Mouse (Mus musculus): ENCODE measurements around the gene Ripply3.

The Ripply3 gene

GRCm38 (mm10) chr16:94360578-94361350 lies 32.5 kb downstream of the Ripply3 start:
- no peak for DNase-seq

DNA sequence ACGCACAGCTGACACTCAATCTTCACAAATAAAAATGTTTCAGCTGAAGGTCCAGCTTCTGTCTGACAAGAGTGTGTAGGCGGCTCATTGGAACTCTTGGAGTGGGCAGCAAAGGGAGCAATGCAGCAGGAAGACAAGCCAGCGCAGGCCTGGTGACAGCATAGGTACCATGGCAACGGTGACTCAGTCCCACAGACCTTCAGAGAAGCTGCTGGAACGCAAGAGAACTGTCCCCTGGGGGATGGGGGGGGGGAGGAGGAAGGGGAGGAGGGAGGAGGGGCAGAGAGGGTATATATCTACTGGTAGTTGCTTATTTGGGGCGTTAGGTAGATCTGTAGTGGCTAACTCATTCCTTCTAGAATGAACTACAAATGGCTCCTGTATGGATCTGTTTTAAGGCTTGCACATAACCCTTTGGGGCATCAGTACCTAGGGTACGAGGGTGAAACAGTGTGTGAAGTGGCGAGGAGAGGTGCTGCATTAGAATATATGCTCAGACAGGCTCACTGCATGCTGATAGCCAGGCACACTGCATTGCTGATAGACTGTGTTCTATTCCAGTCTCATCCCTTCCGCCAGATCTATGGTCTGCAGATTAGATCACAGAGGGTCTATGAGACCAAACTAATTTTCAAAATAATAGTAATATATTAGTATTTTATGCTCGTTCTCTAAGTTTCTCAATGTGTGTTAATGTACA lies 34.1 kb downstream of the Ripply3 start:
- peak; percentile 53 for DNase-seq

DNA sequence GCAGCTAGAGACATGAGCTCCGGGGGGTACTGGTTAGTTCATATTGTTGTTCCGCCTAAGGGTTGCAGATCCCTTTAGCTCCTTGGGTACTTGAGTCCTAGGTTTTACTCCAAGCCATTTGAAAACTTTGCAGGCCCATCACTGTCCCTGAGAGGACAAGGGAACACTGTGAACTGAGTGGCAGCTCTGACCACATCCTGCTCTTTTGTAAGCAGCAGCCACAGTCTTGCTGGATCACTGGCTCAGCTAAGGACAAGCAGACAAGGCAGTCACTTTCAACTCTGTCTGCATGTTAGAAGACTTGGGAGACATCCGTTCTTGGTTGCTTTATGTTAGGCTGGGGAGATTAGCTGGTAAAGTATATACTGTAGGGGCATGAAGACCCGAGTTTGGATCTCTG lies 35.6 kb downstream of the Ripply3 start:
- no peak for DNase-seq

- DNase-seq: no peak
Measured at GRCm38 (mm10) chr16:94365435-94365834, 37.2 kb downstream of the Ripply3 start.

- DNase-seq: peak; percentile 41
Measured at GRCm38 (mm10) chr16:94369596-94370172, 41.5 kb downstream of the Ripply3 start.

- peak; percentile 98 for DNase-seq
Measured at GRCm38 (mm10) chr16:94370173-94370914, 42.1 kb downstream of the Ripply3 start, which contains the start of gene Ttc3. Ttc3 (plus strand) TSS chr16:94370618.

DNA sequence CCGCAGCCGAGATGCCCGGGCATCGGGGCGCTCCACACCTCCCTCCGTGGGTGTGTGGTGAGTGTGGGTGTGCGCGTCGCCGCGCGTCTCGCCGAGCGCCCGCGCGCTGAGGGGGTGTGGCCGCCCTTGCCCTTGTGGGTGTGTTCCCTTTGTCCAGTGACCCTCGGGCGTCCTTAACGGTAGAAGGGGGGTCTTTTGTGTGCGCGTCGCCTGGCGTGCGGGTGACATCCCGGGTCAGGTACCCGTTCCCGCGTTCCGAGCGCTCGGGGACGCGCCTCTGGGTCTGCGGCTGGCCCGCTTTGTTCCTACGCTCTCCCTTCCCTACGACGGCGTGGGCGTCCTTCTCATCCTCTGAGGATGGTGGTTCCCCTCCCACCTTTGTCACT lies 42.7 kb downstream of the Ripply3 start:
- DNase-seq: peak; percentile 87

DNA sequence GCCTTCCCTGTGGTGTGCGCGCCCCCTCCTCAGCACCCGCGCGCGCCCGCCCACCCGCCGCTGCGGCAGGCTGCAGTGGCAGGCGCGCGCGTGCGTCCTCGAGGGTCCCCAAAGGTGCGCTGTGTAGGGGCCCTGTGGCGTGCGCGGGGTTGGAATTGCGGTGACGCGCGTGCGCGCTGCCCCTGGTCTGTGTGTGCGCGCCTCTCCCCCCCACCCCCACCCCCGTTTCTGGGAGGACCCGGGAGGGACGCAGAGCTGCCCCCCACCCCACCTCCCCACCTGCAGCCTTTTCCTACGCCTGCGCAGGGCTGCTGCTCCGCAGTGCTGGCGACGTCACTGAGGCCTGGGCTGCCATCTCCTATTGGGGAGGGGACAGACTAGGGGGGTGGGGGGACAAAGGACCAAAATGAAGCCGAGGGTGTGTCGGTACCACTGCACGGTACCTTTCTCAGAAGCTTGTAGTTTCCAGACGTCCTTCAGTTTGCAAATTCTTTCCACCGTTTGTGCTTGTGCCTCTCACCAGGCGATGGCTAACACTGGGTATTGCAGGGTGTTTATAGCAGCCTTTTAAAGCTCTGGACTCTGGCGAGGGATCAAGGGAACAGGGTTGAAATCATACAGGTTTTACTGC lies 43.2 kb downstream of the Ripply3 start, which contains the start of gene Pigp:
Pigp (minus strand) TSS at position 542 of the 631 bp plus-strand sequence.
- DNase-seq: no peak

GRCm38 (mm10) chr16:94379386-94379785 lies 51.2 kb downstream of the Ripply3 start:
- no peak for DNase-seq

- DNase-seq: no peak
Measured at GRCm38 (mm10) chr16:94383277-94383676, 55.1 kb downstream of the Ripply3 start.

Data from cerebellum, adult 11-12 months (tissue).